In genomic region chr6:71236506-71236905, GRCm38 (mm10) we compare ENCODE assay signal across 25 mouse cellular contexts. TPM values are rescaled to one million over a fixed set of nuclear protein-coding genes. Genes with fewer than 3 reads are reported as not detected.
DNase-seq lines count a peak whose midpoint lies in the region; ATAC-seq lines count a peak whose summit lies in the region.
"Had no signal": no experiment of that assay in that cellular context is flagged by ENCODE, and none has a peak within 500 bp of the region (broad histone marks: within the 10 kb centered on the region; RNA-seq: fewer than 3 reads in every experiment).

No protein-coding gene starts in this region.

- 77% methylated on average over 6 of the region's 6 CpGs for WGBS in kidney, embryonic 14.5 days
- WGBS in intestine, embryonic 15.5 days: 60% methylated on average over 6 of the region's 6 CpGs
- WGBS in kidney, embryonic 16.5 days: 69% methylated on average over 6 of the region's 6 CpGs
- 57% methylated on average over 6 of the region's 6 CpGs for WGBS in liver, embryonic 15.5 days (ENCODE audit: insufficient replicate concordance)

- no peaks in the 10 kb centered on the region for H3K27me3 ChIP-seq in kidney, embryonic 14.5 days (ENCODE audit: control insufficient read depth, insufficient read depth, low read length)
- H3K27me3 ChIP-seq in intestine, embryonic 15.5 days (replicated peaks): no peaks in the 10 kb centered on the region
- H3K27me3 ChIP-seq in kidney, embryonic 16.5 days (ENCODE audit: insufficient read depth, low read length): no peaks in the 10 kb centered on the region
- no peaks in the 10 kb centered on the region for H3K27me3 ChIP-seq in liver, embryonic 15.5 days
- H3K27me3 ChIP-seq: forebrain, embryonic 15.5 days; heart, embryonic 15.5 days had no signal

- no peak overlapping the region for H3K27ac ChIP-seq in kidney, embryonic 14.5 days (ENCODE audit: low read depth, low read length)
- peak overlapping the region; percentile 54 for H3K27ac ChIP-seq in intestine, embryonic 15.5 days
- H3K27ac ChIP-seq in kidney, embryonic 16.5 days (ENCODE audit: low read length): no peak overlapping the region
- peak overlapping the region; percentile 65 for H3K27ac ChIP-seq in liver, embryonic 15.5 days (replicated peaks)
- H3K27ac ChIP-seq: forebrain, embryonic 15.5 days; heart, embryonic 15.5 days; left cerebral cortex, adult 2 months; limb, embryonic 10.5 days had no signal

- DNase-seq in kidney, adult 18-20 months: peak; percentile 60
- no peak for DNase-seq in urinary bladder, postnatal 10 days (ENCODE audit: low spot score)
- DNase-seq in thymus, adult 18-20 months: no peak
- DNase-seq in gastrocnemius, postnatal 4 days (ENCODE audit: low spot score in 2 of 2): no peak
- DNase-seq: adrenal gland, postnatal 36 days; B cell, adult 2 months; cerebellum, adult 8-10 months; lung, postnatal 14 days; right cerebral cortex, adult 18-20 months had no signal

- H3K9me3 ChIP-seq in kidney, embryonic 14.5 days (ENCODE audit: control insufficient read depth, low read length): no peaks in the 10 kb centered on the region
- H3K9me3 ChIP-seq in intestine, embryonic 15.5 days: no peaks in the 10 kb centered on the region
- no peaks in the 10 kb centered on the region for H3K9me3 ChIP-seq in kidney, embryonic 16.5 days (ENCODE audit: low read length)
- no peaks in the 10 kb centered on the region for H3K9me3 ChIP-seq in liver, embryonic 15.5 days (replicated peaks)
- H3K9me3 ChIP-seq: forebrain, embryonic 15.5 days; heart, embryonic 15.5 days; limb, embryonic 10.5 days had no signal

- H3K36me3 ChIP-seq in kidney, embryonic 14.5 days (ENCODE audit: control insufficient read depth, insufficient read depth, low read length): no peaks in the 10 kb centered on the region
- H3K36me3 ChIP-seq in intestine, embryonic 15.5 days: no peaks in the 10 kb centered on the region
- no peaks in the 10 kb centered on the region for H3K36me3 ChIP-seq in kidney, embryonic 16.5 days (ENCODE audit: insufficient read depth, low read length)
- no peaks in the 10 kb centered on the region for H3K36me3 ChIP-seq in liver, embryonic 15.5 days (replicated peaks)
- H3K36me3 ChIP-seq: forebrain, embryonic 15.5 days; limb, embryonic 10.5 days had no signal

- no peak overlapping the region for H3K9ac ChIP-seq in kidney, embryonic 14.5 days (ENCODE audit: low read depth, low read length)
- H3K9ac ChIP-seq in intestine, embryonic 15.5 days: no peak overlapping the region
- H3K9ac ChIP-seq in kidney, embryonic 16.5 days (replicated peaks; ENCODE audit: low read length): no peak overlapping the region
- no peak overlapping the region for H3K9ac ChIP-seq in liver, embryonic 15.5 days
- H3K9ac ChIP-seq: forebrain, embryonic 15.5 days; heart, embryonic 15.5 days had no signal

- H3K4me1 ChIP-seq in kidney, embryonic 14.5 days (ENCODE audit: control insufficient read depth, insufficient read depth, low read length): 0 out of 2 replicates have a peak, but pooled peaks cover 6% of the 10 kb centered on the region
- H3K4me1 ChIP-seq in intestine, embryonic 15.5 days (replicated peaks): no peaks in the 10 kb centered on the region
- no peaks in the 10 kb centered on the region; the same call in 1 of the 2 replicates for H3K4me1 ChIP-seq in kidney, embryonic 16.5 days (ENCODE audit: insufficient read depth, low read length)
- no peaks in the 10 kb centered on the region for H3K4me1 ChIP-seq in liver, embryonic 15.5 days (replicated peaks)
- H3K4me1 ChIP-seq: forebrain, embryonic 15.5 days had no signal

- ATAC-seq in kidney, embryonic 14.5 days (ENCODE audit: low FRiP score, low TSS enrichment): no peak
- peak; percentile 83 for ATAC-seq in intestine, embryonic 15.5 days
- ATAC-seq in kidney, embryonic 16.5 days (ENCODE audit: low FRiP score, low TSS enrichment): peak; percentile 35; the same call in 1 of the 2 replicates
- peak; percentile 47 for ATAC-seq in liver, embryonic 15.5 days (ENCODE audit: insufficient read depth)
- ATAC-seq: forebrain, embryonic 15.5 days had no signal

- H3K4me3 ChIP-seq in kidney, embryonic 14.5 days (ENCODE audit: low read length): no peak overlapping the region
- H3K4me3 ChIP-seq in intestine, embryonic 15.5 days (replicated peaks): no peak overlapping the region
- H3K4me3 ChIP-seq in kidney, embryonic 16.5 days (ENCODE audit: low read length): no peak overlapping the region
- H3K4me3 ChIP-seq in liver, embryonic 15.5 days (replicated peaks): no peak overlapping the region
- H3K4me3 ChIP-seq: erythroblast, embryonic 14.5 days; forebrain, embryonic 15.5 days; heart, embryonic 15.5 days; left cerebral cortex, adult 2 months; limb, embryonic 10.5 days had no signal

- no peak overlapping the region for H3K4me2 ChIP-seq in kidney, embryonic 14.5 days (replicated peaks; ENCODE audit: low read depth, low read length)
- H3K4me2 ChIP-seq in intestine, embryonic 15.5 days (replicated peaks): 0 out of 2 replicates have a peak overlapping the region, but pooled peaks have one; percentile 9
- H3K4me2 ChIP-seq in kidney, embryonic 16.5 days (replicated peaks; ENCODE audit: low read depth, low read length): no peak overlapping the region
- H3K4me2 ChIP-seq in liver, embryonic 15.5 days: no peak overlapping the region
- H3K4me2 ChIP-seq: forebrain, embryonic 15.5 days; heart, embryonic 15.5 days had no signal

RNA-seq across cellular contexts. Expression of gene Krcc1, which starts 35.0 kb away (rescaled TPM):
- 52.2 and 53.3 TPM in 2 replicates for polyA plus RNA-seq in kidney, embryonic 14.5 days (2014; fragmentation: Nextera tagmentation; extraction: Ambion mirVana)
- 62.2 and 72.5 TPM in 2 replicates for polyA plus RNA-seq in intestine, embryonic 15.5 days (2015; fragmentation: Nextera tagmentation; extraction: Ambion mirVana)
- polyA plus RNA-seq in kidney, embryonic 16.5 days (2015; fragmentation: Nextera tagmentation; extraction: Ambion mirVana): 52.9 and 58.4 TPM in 2 replicates
- polyA plus RNA-seq in liver, embryonic 15.5 days (2015; fragmentation: Nextera tagmentation; extraction: Ambion mirVana): 21.5 and 23.1 TPM in 2 replicates
- total RNA-seq in gastrocnemius, postnatal 4 days (2021): 10 to 100 TPM; 50.6 to 51.8 TPM

RNA-seq across cellular contexts. Expression of gene Fabp1, which starts 36.9 kb away (rescaled TPM):
- 0.43 TPM in 1 of 2 replicates, not detected in the other for polyA plus RNA-seq in kidney, embryonic 14.5 days (2014; fragmentation: Nextera tagmentation; extraction: Ambion mirVana)
- 2,291 and 2,664 TPM in 2 replicates for polyA plus RNA-seq in intestine, embryonic 15.5 days (2015; fragmentation: Nextera tagmentation; extraction: Ambion mirVana)
- 1.6 and 2.7 TPM in 2 replicates for polyA plus RNA-seq in kidney, embryonic 16.5 days (2015; fragmentation: Nextera tagmentation; extraction: Ambion mirVana)
- 442 and 489 TPM in 2 replicates for polyA plus RNA-seq in liver, embryonic 15.5 days (2015; fragmentation: Nextera tagmentation; extraction: Ambion mirVana)
- 1 to 10 TPM in 1 of 2 experiments, under 1 TPM in 1; 0.74 to 6.3 TPM for total RNA-seq in gastrocnemius, postnatal 4 days (2021)
- total RNA-seq: common myeloid progenitor, adult 5-6 weeks; layer of hippocampus, adult 8-10 months; left cerebral cortex, adult 2 months; megakaryocyte-erythroid progenitor cell, adult 5-6 weeks; midbrain, postnatal 0 days had no signal
- polyA plus RNA-seq: embryonic facial prominence, embryonic 11.5 days; forebrain, embryonic 15.5 days; hindbrain, embryonic 11.5 days; limb, embryonic 10.5 days; midbrain, postnatal 0 days; neural tube, embryonic 11.5 days had no signal

Comparison
In these comparisons a context has a peak if more than half of its experiments do, and no peak if none do; other contexts are left out.
1. H3K27ac ChIP-seq: peak in intestine, embryonic 15.5 days (single experiment) and liver, embryonic 15.5 days (single experiment); none in kidney, embryonic 14.5 days (single experiment) and kidney, embryonic 16.5 days (single experiment).
2. RNA of gene Fabp1, which starts 36.9 kb away (polyA plus RNA-seq): 2,291 to 2,664 TPM in intestine, embryonic 15.5 days and 442 to 489 TPM in liver, embryonic 15.5 days; 1.6 to 2.7 TPM in kidney, embryonic 16.5 days and 0.43 TPM in kidney, embryonic 14.5 days; every median in the first group is over 100 times any median in the second.